7 mouse cellular contexts compared by ENCODE assay signal in genomic region chr1:132312703-132313102, GRCm38 (mm10). TPM values are rescaled to one million over a fixed set of nuclear protein-coding genes. Genes with fewer than 3 reads are reported as not detected.
A peak's percentile ranks its signal among the peaks of the same experiment; 100 is the strongest.
DNase-seq lines count a peak whose midpoint lies in the region; ATAC-seq and TF ChIP-seq lines count a peak whose summit lies in the region.

No protein-coding gene starts in this region.

- H3K4me2 ChIP-seq in neural tube, embryonic 15.5 days: no peak overlapping the region
- no peak overlapping the region for H3K4me2 ChIP-seq in hindbrain, postnatal 0 days (ENCODE audit: low read depth, low read length)
- H3K4me2 ChIP-seq in neural tube, embryonic 11.5 days (ENCODE audit: low read depth): no peak overlapping the region

- H3K27me3 ChIP-seq in neural tube, embryonic 15.5 days (replicated peaks): peaks cover 13% of the 10 kb centered on the region; the same call in 1 of the 2 replicates
- peaks cover 3% of the 10 kb centered on the region; the same call in 1 of the 2 replicates for H3K27me3 ChIP-seq in hindbrain, postnatal 0 days (ENCODE audit: insufficient read depth, low read length)
- H3K27me3 ChIP-seq in liver, adult 2 months (ENCODE audit: control insufficient read depth, insufficient read depth, low read length): no peaks in the 10 kb centered on the region; the same call in 1 of the 2 replicates
- no peaks in the 10 kb centered on the region for H3K27me3 ChIP-seq in neural tube, embryonic 11.5 days (ENCODE audit: control insufficient read depth, insufficient read depth, low read length)

- ATAC-seq in neural tube, embryonic 15.5 days (ENCODE audit: low FRiP score): no peak
- peak; percentile 57 for ATAC-seq in hindbrain, postnatal 0 days
- ATAC-seq in neural tube, embryonic 11.5 days (ENCODE audit: insufficient read depth, low FRiP score, low TSS enrichment): 0 out of 2 replicates have a peak, but pooled peaks have one; percentile 29

- H3K27ac ChIP-seq in neural tube, embryonic 15.5 days (replicated peaks): no peak overlapping the region
- no peak overlapping the region for H3K27ac ChIP-seq in hindbrain, postnatal 0 days
- no peak overlapping the region for H3K27ac ChIP-seq in liver, adult 2 months (replicated peaks; ENCODE audit: insufficient read depth, low read depth, low read length)
- no peak overlapping the region for H3K27ac ChIP-seq in neural tube, embryonic 11.5 days (ENCODE audit: low read depth, low read length)

- 61% methylated on average over 3 of the region's 3 CpGs for WGBS in neural tube, embryonic 15.5 days
- WGBS in hindbrain, postnatal 0 days: 57% methylated on average over 3 of the region's 3 CpGs
- 49% methylated on average over 3 of the region's 3 CpGs for WGBS in liver, adult 2 months
- WGBS in neural tube, embryonic 11.5 days: 56% methylated on average over 3 of the region's 3 CpGs

- no peak for TF ChIP-seq POLR2A in liver, adult 2 months (IDR thresholded peaks at IDR 0.05; ENCODE audit: extremely low read depth, insufficient read depth, low read length)

- H3K36me3 ChIP-seq in neural tube, embryonic 15.5 days: no peaks in the 10 kb centered on the region
- H3K36me3 ChIP-seq in hindbrain, postnatal 0 days (ENCODE audit: insufficient read depth, low read length): no peaks in the 10 kb centered on the region
- H3K36me3 ChIP-seq in liver, adult 2 months (ENCODE audit: control insufficient read depth, insufficient read depth, low read length): no peaks in the 10 kb centered on the region
- no peaks in the 10 kb centered on the region for H3K36me3 ChIP-seq in neural tube, embryonic 11.5 days (ENCODE audit: control insufficient read depth, insufficient read depth, low read length)

- DNase-seq in neural tube, embryonic 10.5 days (ENCODE audit: extremely low spot score, low spot score): peak; percentile 58
- peak; percentile 77 for DNase-seq in R1 (ENCODE audit: low read depth, low spot score)
- peak; percentile 74 for DNase-seq in embryo, embryonic 9.5 days (ENCODE audit: extremely low spot score)
- peak; percentile 84 for DNase-seq in hindbrain, postnatal 0 days (ENCODE audit: low spot score)
- DNase-seq in liver, adult 2 months (ENCODE audit: extremely low read depth, low read depth, low spot score): peak; percentile 57
- DNase-seq in neural tube, embryonic 11.5 days (ENCODE audit: low spot score): peak; percentile 62

- H3K79me2 ChIP-seq in liver, adult 2 months (ENCODE audit: control insufficient read depth, insufficient read depth, low read length): no peaks in the 10 kb centered on the region

- H3K4me3 ChIP-seq in neural tube, embryonic 15.5 days (replicated peaks): no peak overlapping the region
- no peak overlapping the region for H3K4me3 ChIP-seq in hindbrain, postnatal 0 days (ENCODE audit: low read length)
- H3K4me3 ChIP-seq in liver, adult 2 months (ENCODE audit: insufficient read depth, low read depth, low read length): no peak overlapping the region
- H3K4me3 ChIP-seq in neural tube, embryonic 11.5 days (ENCODE audit: low read depth, low read length): no peak overlapping the region

- no peaks in the 10 kb centered on the region for H3K9me3 ChIP-seq in neural tube, embryonic 15.5 days (replicated peaks)
- H3K9me3 ChIP-seq in hindbrain, postnatal 0 days (ENCODE audit: low read length): no peaks in the 10 kb centered on the region
- H3K9me3 ChIP-seq in neural tube, embryonic 11.5 days (ENCODE audit: control insufficient read depth, low read length): no peaks in the 10 kb centered on the region

- H3K9ac ChIP-seq in neural tube, embryonic 15.5 days (replicated peaks): no peak overlapping the region
- no peak overlapping the region for H3K9ac ChIP-seq in hindbrain, postnatal 0 days (replicated peaks; ENCODE audit: low read length)
- H3K9ac ChIP-seq in liver, adult 2 months (ENCODE audit: low read depth, low read length): no peak overlapping the region
- no peak overlapping the region for H3K9ac ChIP-seq in neural tube, embryonic 11.5 days (ENCODE audit: low read length)

- H3K4me1 ChIP-seq in neural tube, embryonic 15.5 days: peaks cover 21% of the 10 kb centered on the region
- peaks cover 1% of the 10 kb centered on the region; the same call in 1 of the 2 replicates for H3K4me1 ChIP-seq in hindbrain, postnatal 0 days (ENCODE audit: insufficient read depth, low read length)
- peaks cover 5% of the 10 kb centered on the region; the same call in 1 of the 2 replicates for H3K4me1 ChIP-seq in liver, adult 2 months (ENCODE audit: control insufficient read depth, insufficient read depth, low read length)
- peaks cover 6% of the 10 kb centered on the region for H3K4me1 ChIP-seq in neural tube, embryonic 11.5 days (ENCODE audit: control insufficient read depth, insufficient read depth, low read length)

- TF ChIP-seq CTCF in hindbrain, postnatal 0 days (IDR thresholded peaks at IDR 0.05; ENCODE audit: low read depth): peak; percentile 82
- peak; percentile 52 for TF ChIP-seq CTCF in liver, adult 2 months (IDR thresholded peaks at IDR 0.05; ENCODE audit: low read depth, low read length)

RNA-seq across cellular contexts. Expression of gene Nuak2, which starts 3.2 kb away (rescaled TPM):
- polyA plus RNA-seq in neural tube, embryonic 15.5 days (2015; fragmentation: Nextera tagmentation; extraction: Ambion mirVana): 6.6 and 7.1 TPM in 2 replicates
- 6.2 and 7.7 TPM in 2 replicates for total RNA-seq in hindbrain, postnatal 0 days (2014; rRNA removed)
- polyA plus RNA-seq in hindbrain, postnatal 0 days (2015; fragmentation: Nextera tagmentation; extraction: Ambion mirVana): 7.4 and 7.9 TPM in 2 replicates
- total RNA-seq in liver, adult 2 months (2014; rRNA removed): 3.8 and 4.8 TPM in 2 replicates
- polyA plus RNA-seq in liver, adult 2 months (2012; rRNA removed): 6.4 and 8.0 TPM in 2 replicates
- 24.4 and 25.4 TPM in 2 replicates for polyA plus RNA-seq in neural tube, embryonic 11.5 days (2014; fragmentation: Nextera tagmentation; extraction: Ambion mirVana)

RNA-seq across cellular contexts. Expression of gene Klhdc8a, which starts 14.3 kb away (rescaled TPM):
- 7.5 TPM in 2 replicates for polyA plus RNA-seq in neural tube, embryonic 15.5 days (2015; fragmentation: Nextera tagmentation; extraction: Ambion mirVana)
- total RNA-seq in hindbrain, postnatal 0 days (2014; rRNA removed): 23.0 and 26.0 TPM in 2 replicates
- polyA plus RNA-seq in hindbrain, postnatal 0 days (2015; fragmentation: Nextera tagmentation; extraction: Ambion mirVana): 11.2 and 11.7 TPM in 2 replicates
- total RNA-seq in liver, adult 2 months (2014; rRNA removed): 0.18 and 0.81 TPM in 2 replicates
- polyA plus RNA-seq in liver, adult 2 months (2012; rRNA removed): 1.2 and 1.4 TPM in 2 replicates
- 1.3 and 2.5 TPM in 2 replicates for polyA plus RNA-seq in neural tube, embryonic 11.5 days (2014; fragmentation: Nextera tagmentation; extraction: Ambion mirVana)
